Mouse (Mus musculus): ENCODE data around the gene Rpa3. TPM values are rescaled to one million over a fixed set of nuclear protein-coding genes. Genes with fewer than 3 reads are reported as not detected.

Rpa3 gene
- polyA plus RNA-seq, 1 experiment from 2014 or later = 7.6 TPM

DNA sequence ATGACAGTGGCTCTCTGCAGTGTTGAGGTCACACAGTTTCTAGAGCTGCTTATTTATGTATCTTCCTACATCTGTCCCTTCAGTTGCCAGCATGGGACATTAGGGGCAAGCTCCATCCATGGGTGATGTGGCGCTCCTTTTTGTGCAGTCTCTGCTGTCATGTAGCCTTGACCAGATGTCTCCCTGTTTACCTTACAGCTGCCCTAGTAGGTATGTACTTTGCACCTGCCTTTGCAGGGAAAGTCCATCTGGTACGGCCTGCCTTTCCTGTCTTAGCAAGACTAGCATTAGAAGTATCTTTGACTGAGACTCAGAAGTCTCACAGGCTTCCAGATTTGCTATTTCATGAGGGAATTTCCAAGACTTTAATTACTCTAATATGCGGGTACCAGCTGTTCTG is 12.1 kb upstream of the Rpa3 start:
- peaks cover 36% of the 10 kb centered on the region for H3K79me2 ChIP-seq (ENCODE audit: inconsistent target)
- H3K4me3 ChIP-seq (ENCODE audit: inconsistent target) = no peak overlapping the region
- peaks cover 3% of the 10 kb centered on the region; the same call in 1 of the 2 replicates for H3K36me3 ChIP-seq (ENCODE audit: inconsistent target)
- H3K27ac ChIP-seq = no peak overlapping the region
- WGBS (ENCODE audit: missing documents) = 94% methylated on average over 3 of the region's 3 CpGs

DNA sequence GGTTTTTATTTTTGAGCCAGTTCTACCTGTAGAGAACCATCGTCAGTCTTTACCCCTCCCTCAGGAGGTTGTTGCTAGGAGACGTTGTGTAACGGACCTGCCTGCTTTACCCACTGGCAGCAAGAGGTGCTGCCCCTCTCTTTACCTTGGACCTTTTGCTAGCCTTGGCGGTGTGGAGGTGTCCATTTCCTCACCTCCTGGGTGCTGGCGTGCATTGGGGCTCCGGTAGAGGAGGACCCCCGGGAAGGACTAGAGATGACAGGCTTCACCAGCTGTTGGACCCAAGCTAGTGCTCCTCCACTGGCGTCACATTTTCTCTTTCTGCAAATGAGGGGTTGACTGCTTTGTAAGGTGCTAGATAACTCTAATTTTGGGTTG is 683 bp upstream of the Rpa3 start:
- Histone ChIP-seq H3K27ac (peak overlapping the region; percentile 46), H3K4me3 (ENCODE audit: inconsistent target) (peak overlapping the region; percentile 97), H3K36me3 (ENCODE audit: inconsistent target) (no peaks in the 10 kb centered on the region), H3K79me2 (ENCODE audit: inconsistent target) (peaks cover 64% of the 10 kb centered on the region)
- WGBS (ENCODE audit: missing documents) = 0% methylated on average over 8 of the region's 8 CpGs

DNA sequence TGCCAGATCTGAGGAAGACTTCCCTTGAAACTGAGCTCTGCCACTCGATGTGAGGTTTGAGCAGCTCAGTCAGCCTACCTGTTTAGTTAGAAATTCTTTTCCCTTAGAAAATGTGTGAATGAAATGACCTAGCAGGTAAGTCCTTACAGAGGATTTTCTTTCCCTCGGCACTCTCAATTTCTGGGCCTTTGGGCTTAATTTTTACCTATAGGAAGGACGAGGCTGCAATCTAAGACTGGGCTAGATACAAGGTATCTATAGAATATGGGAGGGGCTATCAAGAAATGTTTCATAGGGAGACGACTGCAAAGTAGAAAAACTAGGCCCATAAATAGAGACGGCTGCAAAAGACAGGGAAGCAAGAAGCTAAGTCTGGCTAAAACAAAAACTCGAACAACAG is 657 bp downstream of the Rpa3 start:
- peak overlapping the region; percentile 97 for H3K4me3 ChIP-seq (ENCODE audit: inconsistent target)
- 6% methylated on average over 6 of the region's 6 CpGs for WGBS (ENCODE audit: missing documents)
- H3K79me2 ChIP-seq (ENCODE audit: inconsistent target) = peaks cover 50% of the 10 kb centered on the region
- H3K36me3 ChIP-seq (ENCODE audit: inconsistent target) = no peaks in the 10 kb centered on the region
- H3K27ac ChIP-seq = peak overlapping the region; percentile 45

DNA sequence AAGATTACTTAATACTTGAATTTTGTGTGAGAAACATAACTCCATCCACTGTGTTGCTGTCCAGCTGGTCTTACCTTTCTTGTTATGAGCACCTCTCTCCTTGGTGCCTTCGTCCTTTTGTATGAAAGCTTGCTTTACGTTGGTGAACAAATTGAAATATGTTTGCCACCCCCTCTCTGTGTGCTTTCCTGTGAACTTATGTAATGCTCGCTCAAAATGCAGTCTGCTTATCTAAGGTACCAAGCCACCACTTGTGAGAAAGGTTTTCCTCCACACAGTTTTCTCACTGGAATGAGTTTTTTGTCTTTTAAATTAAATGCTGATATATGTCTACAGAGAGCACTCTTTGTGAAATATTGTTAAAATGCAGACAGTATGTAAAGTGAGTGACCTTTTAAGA is 30.4 kb downstream of the Rpa3 start:
- Histone ChIP-seq H3K79me2 (ENCODE audit: inconsistent target) (no peaks in the 10 kb centered on the region), H3K4me3 (ENCODE audit: inconsistent target) (no peak overlapping the region), H3K36me3 (ENCODE audit: inconsistent target) (peaks cover 11% of the 10 kb centered on the region), H3K27ac (no peak overlapping the region)
- 92% methylated on average over 3 of the region's 3 CpGs for WGBS (ENCODE audit: missing documents)

DNA sequence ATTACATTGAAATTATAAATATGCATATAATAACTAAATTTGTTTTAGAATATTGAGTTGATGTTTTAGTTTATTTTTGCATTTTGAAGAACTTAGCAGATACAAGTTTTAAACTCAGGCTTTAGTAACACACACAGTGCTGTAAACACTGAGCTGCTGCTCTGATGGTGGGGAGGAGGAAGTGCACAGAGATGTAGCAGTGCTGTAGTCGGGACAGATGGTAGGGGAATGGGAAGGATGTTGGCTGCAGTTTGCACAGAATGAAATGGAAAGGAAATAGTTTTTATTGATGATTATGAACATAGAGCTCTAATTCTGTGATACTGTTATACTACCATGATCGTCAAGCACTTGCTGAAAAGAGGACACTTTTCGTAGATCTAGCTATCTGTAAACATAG is 31.9 kb downstream of the Rpa3 start:
- Histone ChIP-seq H3K79me2 (ENCODE audit: inconsistent target) (no peaks in the 10 kb centered on the region), H3K4me3 (ENCODE audit: inconsistent target) (no peak overlapping the region), H3K36me3 (ENCODE audit: inconsistent target) (peaks cover 11% of the 10 kb centered on the region; the same call in 1 of the 2 replicates), H3K27ac (no peak overlapping the region)
- WGBS (ENCODE audit: missing documents) = 60% methylated on average over 3 of the region's 3 CpGs

DNA sequence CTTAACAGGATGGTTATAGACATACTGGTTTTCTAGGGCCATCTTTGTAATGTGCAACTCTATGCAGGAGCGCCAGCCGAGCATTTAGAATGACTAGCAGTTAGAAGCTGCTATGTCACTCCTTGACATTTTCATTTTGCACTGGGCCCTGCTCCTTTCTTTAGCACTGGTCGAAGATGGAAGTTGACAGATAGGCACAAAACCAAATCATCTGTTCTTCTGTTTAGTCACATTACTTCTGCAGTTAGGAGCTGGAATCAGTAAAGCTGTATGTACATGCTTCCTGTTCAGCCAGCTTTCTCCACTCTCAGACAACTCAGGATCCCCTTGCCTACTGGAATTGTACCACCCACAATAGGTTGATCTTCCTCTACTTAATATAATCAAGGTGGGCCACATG is 48.3 kb downstream of the Rpa3 start:
- Histone ChIP-seq H3K27ac (no peak overlapping the region), H3K36me3 (ENCODE audit: inconsistent target) (no peaks in the 10 kb centered on the region), H3K4me3 (ENCODE audit: inconsistent target) (no peak overlapping the region), H3K79me2 (ENCODE audit: inconsistent target) (peaks cover 5% of the 10 kb centered on the region; the same call in 1 of the 2 replicates)
- 83% methylated on average over 3 of the region's 3 CpGs for WGBS (ENCODE audit: missing documents)

DNA sequence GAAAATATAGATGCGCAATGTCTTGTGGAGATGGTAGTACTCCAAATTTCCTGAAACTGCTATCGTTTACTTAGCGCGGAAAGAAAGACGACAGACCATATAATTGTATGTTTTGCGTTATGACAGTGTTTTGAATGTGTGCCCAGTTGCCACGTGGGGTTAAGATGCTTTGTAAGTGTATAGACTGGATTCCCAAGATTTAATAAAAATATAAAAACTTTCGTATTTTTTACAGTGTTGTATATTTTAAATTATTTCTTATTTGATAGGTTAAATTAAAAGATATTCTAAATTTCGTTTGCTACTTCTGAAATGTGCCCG is 49.1 kb downstream of the Rpa3 start:
- Histone ChIP-seq H3K79me2 (ENCODE audit: inconsistent target) (peaks cover 5% of the 10 kb centered on the region; the same call in 1 of the 2 replicates), H3K27ac (no peak overlapping the region), H3K36me3 (ENCODE audit: inconsistent target) (no peaks in the 10 kb centered on the region), H3K4me3 (ENCODE audit: inconsistent target) (peak overlapping the region; percentile 52)
- WGBS (ENCODE audit: missing documents) = 9% methylated on average over 10 of the region's 10 CpGs

DNA sequence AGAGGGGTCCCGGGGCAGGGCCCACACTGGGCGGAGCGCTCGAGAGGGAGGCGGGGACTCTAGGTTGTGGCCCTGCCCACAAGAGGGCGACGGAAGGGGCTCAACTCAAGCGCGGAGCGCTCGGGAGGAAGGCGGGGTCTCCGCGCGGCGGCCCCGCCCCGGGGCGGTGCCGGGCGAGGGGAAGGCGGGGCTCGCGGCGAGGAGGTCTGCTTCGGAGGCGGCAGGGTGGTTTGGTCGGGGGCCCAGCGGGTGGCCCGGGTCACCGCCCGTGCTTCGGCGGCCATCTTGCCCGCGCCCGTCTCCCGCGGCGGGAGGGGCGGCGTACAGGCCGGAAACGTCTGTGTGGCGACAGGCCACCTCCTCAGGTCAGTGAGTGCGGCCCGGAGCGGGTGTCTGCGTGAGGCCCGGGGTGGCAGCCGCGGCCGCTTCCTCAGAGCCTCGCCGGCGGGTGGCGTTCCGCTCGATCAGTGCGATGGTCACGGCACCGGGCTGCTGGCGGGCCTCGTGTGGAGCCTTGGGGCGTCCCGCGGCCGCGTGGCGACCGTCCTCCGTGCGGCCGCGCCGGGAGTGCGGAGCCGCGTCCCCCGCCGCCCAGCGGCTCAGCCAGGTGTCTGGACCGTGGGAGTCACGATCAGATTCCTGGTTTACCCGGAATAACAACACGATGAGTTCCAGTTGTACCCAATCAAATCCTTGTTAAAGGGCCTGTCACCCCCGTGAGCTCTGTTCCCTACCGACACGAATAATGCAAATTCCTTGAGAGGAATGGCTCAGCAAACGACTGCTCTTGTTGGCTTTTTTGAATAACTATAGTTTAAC is 49.7 kb downstream of the Rpa3 start, which contains the start of gene Mios:
TSS of gene Mios (plus strand) at position 176 of the 819 bp plus-strand sequence.
- Histone ChIP-seq H3K79me2 (ENCODE audit: inconsistent target) (peaks cover 5% of the 10 kb centered on the region; the same call in 1 of the 2 replicates), H3K4me3 (ENCODE audit: inconsistent target) (peak within 1 kb of the TSS; percentile 52), H3K36me3 (ENCODE audit: inconsistent target) (no peaks in the 10 kb centered on the region), H3K27ac (no peak within 1 kb of the TSS)
- under 1% methylated on average over 76 of the region's 90 CpGs for WGBS (ENCODE audit: missing documents)

Other genes starting within 250 kb of the Rpa3 start
- gene Col28a1, start 66.6 kb downstream of the Rpa3 start, polyA plus RNA-seq (2018) = not detected in 3 replicates
- gene Mios, start 50.0 kb downstream of the Rpa3 start, polyA plus RNA-seq (2018) = 5.1 to 8.0 TPM (median 6.6 TPM) in 3 replicates
- gene Umad1, start 115 bp upstream of the Rpa3 start, polyA plus RNA-seq (2018) = 11.1 to 16.2 TPM (median 15.1 TPM) in 3 replicates
- gene Gm45062, start 277 bp upstream of the Rpa3 start, polyA plus RNA-seq (2018) = 1.4 to 3.9 TPM (median 2.7 TPM) in 3 replicates